Mouse (Mus musculus) cortical plate, adult 2 months (tissue): ENCODE data around the gene Eno2.

Source experiments
- CTCF ChIP-seq: fragments of 200-500 bp; IDR thresholded peaks from 2 replicates; pipeline ENCODE4 v1.5.1; 2011; ENCODE audit warnings: mild to moderate bottlenecking, control low read depth, low read length; ENCODE audit not compliant: insufficient read depth; ENCODE audit errors: extremely low read depth
- POLR2A ChIP-seq: fragments of 200-500 bp; IDR thresholded peaks from 2 replicates; pipeline ENCODE4 v1.6.1; 2011; ENCODE audit warnings: mild to moderate bottlenecking, low read length, control low read depth; ENCODE audit not compliant: insufficient read depth; ENCODE audit errors: extremely low read depth

GRCm38 (mm10) chr6:124807366-124807765 is 37.9 kb upstream of the Eno2 start:
- TF ChIP-seq CTCF (no peak), POLR2A (peak; percentile 61; the same call in 1 of the 2 replicates)
